Mouse (Mus musculus) splenic B cell, adult 2 months (primary cell): ENCODE results near the gene Nob1.

ENCODE experiments used
- DNase-seq: peaks from one replicate; pipeline ENCODE4 v3.0.0-alpha.2; 2011; ENCODE audit warnings: low read depth, low spot score
- H3K27me3 ChIP-seq: 2 replicates; pipeline ENCODE4 v1.6.1; 2012; ENCODE audit warnings: mild to moderate bottlenecking, low read length, moderate library complexity, mixed read lengths; ENCODE audit not compliant: control insufficient read depth, poor library complexity, insufficient read depth, severe bottlenecking
- H3K36me3 ChIP-seq: 2 replicates; pipeline ENCODE4 v1.6.1; 2012; ENCODE audit warnings: mild to moderate bottlenecking, low read length, moderate library complexity, mixed read lengths; ENCODE audit not compliant: control insufficient read depth, poor library complexity, insufficient read depth, severe bottlenecking

Gene Nob1

DNA sequence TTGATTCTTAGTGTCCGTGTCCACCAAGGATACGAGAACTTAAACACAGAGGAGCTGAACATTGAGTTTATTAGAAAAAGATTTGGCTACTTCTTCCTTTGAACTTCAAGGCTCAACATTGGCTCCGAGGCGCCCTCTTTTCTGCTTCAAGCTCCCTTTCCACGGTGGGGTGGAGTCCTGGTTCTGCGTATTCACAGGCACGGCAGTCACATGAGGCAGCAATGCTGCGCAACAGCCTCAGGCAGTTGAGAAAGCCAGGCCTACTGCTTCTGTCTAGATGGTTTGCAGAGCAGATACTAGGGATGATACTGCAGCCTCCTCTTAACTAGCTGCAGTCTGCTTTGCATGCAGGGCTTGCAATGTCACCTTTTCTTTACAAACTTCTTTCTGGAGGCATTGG is 12.3 kb downstream of the Nob1 start:
- H3K27me3 ChIP-seq: no peaks in the 10 kb centered on the region
- DNase-seq: no peak
- H3K36me3 ChIP-seq: peaks cover 17% of the 10 kb centered on the region

DNA sequence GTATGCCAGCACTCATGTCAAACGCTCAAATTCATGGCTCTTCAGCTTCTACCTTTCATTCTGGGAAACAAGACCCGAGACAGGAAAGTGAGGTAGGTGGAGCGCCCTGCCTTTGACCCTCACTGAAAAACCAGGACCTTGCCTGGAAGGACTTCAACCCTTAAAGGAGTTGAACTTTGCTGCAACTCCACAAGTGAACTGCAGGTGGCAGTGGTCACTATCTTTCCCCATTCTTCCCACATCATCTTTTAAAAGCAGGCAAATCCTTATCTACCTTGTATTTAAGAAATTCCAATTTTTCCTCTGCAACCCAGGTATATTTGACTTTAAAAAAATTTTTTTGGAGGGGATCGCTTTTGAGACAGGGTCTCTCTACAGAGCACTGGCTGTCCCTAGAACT is 13.5 kb downstream of the Nob1 start:
- peak; percentile 56 for DNase-seq
- no peaks in the 10 kb centered on the region for H3K27me3 ChIP-seq
- peaks cover 13% of the 10 kb centered on the region for H3K36me3 ChIP-seq

DNA sequence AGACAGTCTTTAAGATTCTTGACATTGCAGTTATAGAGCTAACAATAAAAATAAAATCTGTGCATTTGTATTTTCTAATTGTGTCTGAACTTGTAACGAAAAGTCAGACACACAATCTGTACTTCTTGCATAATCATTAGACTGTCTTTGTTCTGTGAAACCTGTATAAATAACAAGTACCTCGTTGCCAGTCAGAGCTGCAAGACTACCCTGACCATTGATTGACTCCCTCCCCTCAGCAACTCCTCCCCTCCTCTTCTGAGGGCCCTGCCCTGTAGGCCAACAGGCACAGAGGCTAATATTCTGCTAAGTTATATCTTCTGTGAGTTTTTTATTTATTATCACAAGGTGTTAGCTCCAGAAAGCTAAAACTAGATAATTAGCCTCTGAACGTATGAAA is 18.9 kb downstream of the Nob1 start:
- H3K27me3 ChIP-seq: no peaks in the 10 kb centered on the region
- DNase-seq: no peak
- H3K36me3 ChIP-seq: no peaks in the 10 kb centered on the region; the same call in 1 of the 2 replicates

DNA sequence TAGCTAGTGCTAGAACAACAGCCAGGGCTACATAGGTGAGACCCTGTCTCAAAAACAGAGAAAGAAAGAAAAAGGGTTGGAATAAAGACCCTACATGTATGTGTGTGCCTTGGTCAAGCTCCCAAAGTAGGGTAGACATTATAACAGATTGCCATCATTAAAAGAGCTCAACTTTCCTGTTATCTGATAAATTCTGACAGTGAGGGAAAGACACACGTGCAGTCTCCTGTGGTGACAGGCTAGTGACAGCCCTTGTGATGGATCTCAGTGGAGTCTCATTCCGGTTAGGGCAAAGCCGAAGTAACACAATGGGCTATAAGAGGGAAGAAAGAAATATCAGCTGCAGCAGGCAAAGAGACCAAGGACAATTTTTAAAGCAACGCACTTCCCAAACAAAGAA is 20.8 kb downstream of the Nob1 start:
- H3K36me3 ChIP-seq: no peaks in the 10 kb centered on the region
- DNase-seq: no peak

DNA sequence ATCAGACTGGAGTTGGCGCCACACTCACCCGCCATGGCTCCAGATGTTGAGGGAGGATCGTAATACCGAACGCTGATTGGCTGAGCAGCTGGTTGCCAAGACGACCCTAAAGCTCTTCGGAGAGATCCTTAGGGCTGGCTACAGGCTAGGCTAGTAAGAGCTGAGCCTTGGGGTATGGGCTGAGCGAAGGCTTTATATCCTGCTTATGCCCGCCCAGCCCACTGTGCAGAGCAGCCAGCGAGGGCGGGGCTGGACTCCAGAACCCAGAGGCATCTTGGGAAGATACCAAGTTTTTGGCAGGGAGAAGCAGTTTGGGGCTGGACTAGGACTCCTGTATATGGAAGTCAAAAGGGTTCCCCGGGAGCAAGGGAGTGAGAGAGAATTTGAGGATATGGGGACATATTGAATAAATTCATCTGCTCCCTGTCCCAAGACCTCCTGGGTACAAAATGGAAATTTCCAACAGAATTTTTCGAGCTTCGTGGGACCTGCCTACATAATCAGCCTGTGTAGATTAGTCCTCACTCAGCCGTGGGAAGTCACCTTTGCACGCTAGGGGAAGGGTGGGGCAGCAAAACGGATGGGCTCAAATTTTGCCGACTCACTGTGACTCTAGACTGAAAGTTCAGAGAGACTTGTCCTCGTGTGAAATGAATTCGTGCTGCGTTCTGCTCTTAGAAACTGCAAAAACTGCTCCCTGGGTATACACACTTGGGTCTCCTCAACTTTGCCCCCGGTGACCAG is 21.6 kb downstream of the Nob1 start, which contains the start of gene Nqo1:
Nqo1 (minus strand) TSS at position 169 of the 744 bp plus-strand sequence.
- H3K36me3 ChIP-seq: no peaks in the 10 kb centered on the region
- DNase-seq: peak; percentile 16
- H3K27me3 ChIP-seq: no peaks in the 10 kb centered on the region

More for the DNA sequence above, 20.8 kb downstream of the Nob1 start:
- no peaks in the 10 kb centered on the region for H3K27me3 ChIP-seq

DNA sequence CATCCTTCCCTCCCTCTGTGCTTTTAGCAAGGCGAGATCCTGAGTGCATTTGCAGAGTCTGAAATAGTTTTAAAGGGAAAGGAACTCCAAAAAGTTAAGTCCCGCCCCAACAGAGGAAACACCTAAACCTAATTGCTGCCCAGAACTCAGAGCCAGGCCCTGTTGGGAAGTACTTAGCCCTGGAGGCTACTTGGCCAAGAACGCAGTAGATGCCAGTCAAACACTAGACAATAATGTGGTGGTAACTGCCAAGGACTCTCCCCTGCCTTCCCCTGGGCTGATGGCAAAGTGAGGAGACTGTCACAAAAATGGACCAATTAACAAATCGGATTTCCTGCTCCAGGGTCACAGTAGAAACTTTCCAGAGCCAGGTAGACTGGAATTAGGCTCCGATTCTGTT is 23.0 kb downstream of the Nob1 start:
- Histone ChIP-seq H3K36me3 (no peaks in the 10 kb centered on the region), H3K27me3 (no peaks in the 10 kb centered on the region)
- DNase-seq: no peak

DNA sequence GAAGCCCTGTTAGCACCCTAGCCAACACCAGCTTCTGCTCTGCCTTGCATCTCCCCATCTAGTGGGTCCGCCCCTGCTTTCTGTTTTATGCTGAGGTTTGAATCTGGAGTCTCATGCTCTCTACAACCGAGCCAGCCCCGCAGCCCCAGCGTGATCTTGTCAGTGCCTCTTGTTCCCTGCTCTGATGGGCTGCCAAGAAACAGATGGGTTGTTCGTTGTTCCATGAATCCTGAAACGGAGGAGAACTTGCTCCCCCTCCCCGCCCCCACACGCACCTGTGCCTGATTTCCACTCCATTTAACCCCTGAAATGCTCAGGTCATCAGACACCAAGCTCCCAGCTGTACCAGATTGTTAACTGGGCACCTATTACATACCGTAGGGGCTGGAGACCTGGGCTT is 25.4 kb downstream of the Nob1 start:
- Histone ChIP-seq H3K36me3 (no peaks in the 10 kb centered on the region), H3K27me3 (no peaks in the 10 kb centered on the region)
- no peak for DNase-seq

DNA sequence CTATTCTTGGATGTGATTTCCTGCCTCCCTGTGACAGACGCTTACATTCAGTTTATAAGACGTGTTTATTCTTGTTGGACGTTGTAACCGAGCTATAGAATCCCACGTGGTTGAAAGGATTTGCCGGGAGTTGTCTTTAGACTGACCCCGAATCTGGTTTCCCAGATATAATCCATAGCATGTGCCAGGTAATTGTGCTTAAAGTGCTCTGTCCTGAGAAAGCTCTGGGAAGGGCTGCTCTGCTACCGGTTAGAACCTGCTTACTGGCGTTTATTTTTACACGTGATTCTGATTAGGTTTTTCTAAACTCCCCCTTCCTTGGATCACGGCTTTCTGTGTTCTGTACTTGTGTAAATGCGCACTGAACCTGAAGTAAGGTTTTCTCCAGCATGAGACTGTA is 27.2 kb downstream of the Nob1 start:
- Histone ChIP-seq H3K36me3 (no peaks in the 10 kb centered on the region), H3K27me3 (no peaks in the 10 kb centered on the region)
- no peak for DNase-seq

DNA sequence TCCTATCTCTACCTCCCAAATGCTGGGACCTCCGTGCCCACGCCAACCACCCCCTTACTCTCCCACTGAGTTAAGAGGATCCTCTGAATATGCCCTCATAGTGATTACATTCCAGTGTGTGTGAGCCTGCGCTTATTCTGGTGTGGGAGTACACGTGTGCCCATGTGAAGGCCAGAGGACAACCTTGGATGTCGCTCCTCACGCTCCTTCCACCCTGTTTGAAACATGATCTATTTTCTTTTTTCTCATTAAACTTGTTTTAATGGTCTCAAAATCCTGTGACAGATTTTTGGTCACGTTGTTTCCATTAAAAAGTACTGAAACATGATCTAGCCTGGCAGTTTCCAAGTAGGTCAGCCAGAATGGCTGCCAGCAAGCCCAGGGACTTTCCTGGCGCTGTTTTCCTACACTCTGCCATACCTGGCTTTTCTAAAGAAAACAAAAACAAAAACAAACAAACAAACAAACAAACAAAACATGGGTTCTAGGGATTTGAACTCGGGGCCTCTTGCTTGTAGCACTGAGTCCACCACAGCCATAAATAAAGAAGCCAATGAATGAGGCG is 28.7 kb downstream of the Nob1 start:
- DNase-seq: no peak
- Histone ChIP-seq H3K36me3 (no peaks in the 10 kb centered on the region), H3K27me3 (no peaks in the 10 kb centered on the region)

DNA sequence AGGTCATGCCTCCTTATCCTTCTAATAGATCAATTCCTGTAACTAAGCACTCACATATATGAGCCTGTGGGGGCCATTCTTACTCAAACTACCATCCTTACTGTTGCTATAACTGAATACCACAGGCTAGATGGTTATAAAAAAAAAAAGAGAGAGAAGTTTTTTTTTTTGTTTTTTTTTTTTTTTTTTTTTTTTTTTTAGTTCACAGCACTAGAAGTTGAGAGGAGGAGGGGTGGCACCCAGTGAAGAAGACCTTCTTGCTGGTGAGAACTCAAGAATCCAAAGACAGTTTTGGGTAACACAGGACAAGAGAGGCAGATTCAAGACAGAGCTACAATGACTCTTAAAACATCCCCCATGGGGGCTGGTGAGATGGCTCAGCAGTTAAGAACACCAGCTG is 29.5 kb downstream of the Nob1 start:
- Histone ChIP-seq H3K27me3 (no peaks in the 10 kb centered on the region), H3K36me3 (no peaks in the 10 kb centered on the region)
- DNase-seq: no peak

DNA sequence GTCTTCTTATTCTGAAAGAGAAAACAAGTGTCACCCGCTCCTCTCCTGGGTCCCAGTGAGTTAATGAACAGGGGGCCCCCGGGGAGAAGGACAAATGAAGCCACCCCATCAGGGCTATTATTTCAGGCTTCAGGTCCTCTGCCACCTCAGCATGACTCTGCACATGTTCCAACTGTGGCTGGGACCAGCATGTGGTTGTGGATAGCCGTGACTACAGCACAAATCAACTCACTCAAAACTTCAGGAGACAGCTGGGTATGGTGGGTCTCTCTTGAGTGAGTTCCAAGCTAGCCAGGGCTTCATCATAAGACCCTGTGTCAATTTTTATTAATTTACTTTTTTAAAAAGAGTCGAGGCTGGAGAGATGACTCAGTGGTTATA is 33.7 kb downstream of the Nob1 start:
- DNase-seq: no peak
- no peaks in the 10 kb centered on the region for H3K27me3 ChIP-seq
- H3K36me3 ChIP-seq: no peaks in the 10 kb centered on the region

DNA sequence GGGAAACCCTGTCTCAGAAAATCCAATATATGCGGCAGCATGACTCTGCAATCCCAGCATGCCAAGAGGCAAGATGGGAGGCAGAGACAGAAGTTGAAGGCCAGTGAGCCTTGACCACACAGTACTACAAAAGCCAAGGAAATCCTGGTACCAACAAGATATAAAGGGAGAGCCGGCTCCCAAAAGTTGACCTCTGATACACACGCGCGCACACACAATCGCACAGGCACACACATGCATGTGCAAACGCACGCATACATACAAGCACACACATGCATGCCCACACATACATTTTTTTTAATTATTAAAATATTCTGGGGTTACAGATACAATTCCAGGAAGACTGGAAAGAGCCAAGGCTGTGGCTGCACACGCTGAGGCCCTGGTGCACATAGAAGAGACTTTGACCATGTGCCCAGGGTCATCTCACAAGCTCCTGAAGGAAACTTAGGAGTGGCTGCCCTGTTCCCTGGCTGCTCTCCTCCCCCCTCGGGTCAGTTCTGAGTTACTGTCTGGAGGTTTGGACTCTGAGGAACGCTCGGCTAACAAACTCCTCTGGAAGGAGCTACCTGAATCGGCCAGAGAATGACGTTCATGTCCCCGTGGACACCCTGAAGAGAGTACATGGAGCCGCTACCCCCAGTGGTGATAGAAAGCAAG is 34.2 kb downstream of the Nob1 start:
- Histone ChIP-seq H3K36me3 (no peaks in the 10 kb centered on the region), H3K27me3 (no peaks in the 10 kb centered on the region)
- no peak for DNase-seq

DNA sequence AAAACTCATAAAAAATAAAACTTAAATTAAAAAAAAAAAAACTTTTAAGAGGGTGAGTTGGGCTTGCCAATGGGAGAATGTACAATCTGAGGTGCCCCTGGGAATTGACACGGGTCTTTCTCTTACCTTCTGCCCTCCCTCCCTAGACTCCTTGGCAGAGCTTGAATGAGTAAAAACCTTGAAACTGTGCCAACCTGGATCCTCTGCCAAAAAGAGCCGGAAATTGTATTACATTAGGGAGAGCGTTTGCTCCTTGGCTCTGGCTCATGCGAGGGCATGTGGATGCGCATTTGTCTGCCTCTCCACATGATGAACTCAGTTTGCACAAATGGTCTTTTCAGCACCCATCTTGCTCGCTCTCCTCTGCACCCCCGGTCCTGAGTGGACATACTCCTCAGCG is 35.3 kb downstream of the Nob1 start:
- no peaks in the 10 kb centered on the region for H3K36me3 ChIP-seq
- no peak for DNase-seq
- H3K27me3 ChIP-seq: no peaks in the 10 kb centered on the region

DNA sequence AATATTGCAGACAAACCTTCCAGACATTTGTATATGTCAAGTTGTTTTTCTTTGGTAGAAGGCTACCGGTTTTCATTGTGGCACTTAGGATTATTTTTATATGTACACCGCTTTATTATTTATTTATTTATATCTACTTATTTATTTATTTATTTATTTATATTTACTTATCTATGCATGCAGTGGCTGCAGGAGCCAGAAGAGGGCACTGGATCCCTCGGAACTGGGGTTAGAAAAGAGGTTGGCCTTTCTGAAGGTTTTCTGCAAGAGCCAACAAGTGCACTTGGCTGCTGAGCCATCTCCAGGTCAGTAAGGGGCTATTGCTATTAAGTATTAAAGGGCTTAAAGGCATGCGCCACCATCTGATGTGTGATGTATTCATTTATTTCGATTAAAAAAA is 37.0 kb downstream of the Nob1 start:
- peak; percentile 23 for DNase-seq
- Histone ChIP-seq H3K36me3 (no peaks in the 10 kb centered on the region), H3K27me3 (no peaks in the 10 kb centered on the region)

DNA sequence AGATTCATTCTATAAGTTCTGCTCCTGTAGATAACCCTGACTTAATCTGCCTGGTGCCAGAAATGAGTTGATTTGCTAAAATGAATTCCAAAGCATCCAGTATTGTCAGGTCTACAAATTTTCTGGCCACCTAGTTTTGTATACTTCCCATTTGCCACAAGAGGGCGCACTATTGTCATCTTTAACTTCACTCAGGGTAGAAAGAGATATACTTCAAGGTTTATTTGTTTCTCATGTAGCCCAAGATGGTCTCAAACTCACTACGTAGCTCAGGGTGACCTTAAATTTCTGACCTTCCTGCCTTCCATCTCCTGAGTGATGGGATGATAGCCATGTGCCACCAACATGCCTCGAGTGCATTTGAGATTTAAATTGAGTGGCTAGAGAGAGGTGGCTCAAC is 38.2 kb downstream of the Nob1 start:
- Histone ChIP-seq H3K27me3 (no peaks in the 10 kb centered on the region), H3K36me3 (no peaks in the 10 kb centered on the region)
- peak; percentile 67 for DNase-seq
